Mouse (Mus musculus) embryonic facial prominence, embryonic 11.5 days (tissue): Measurements from ENCODE around the gene Wipf1. TPM values are rescaled to one million over a fixed set of nuclear protein-coding genes. Genes with fewer than 3 reads are reported as not detected.

Experiments used
- ATAC-seq: fragments of 200-750 bp; cut with Nextera tagmentation; replicated peaks from 2 replicates; pipeline ENCODE4 v1.8.0; 2017; ENCODE audit warnings: low read depth; ENCODE audit not compliant: insufficient number of reproducible peaks, low FRiP score, low TSS enrichment
- DNase-seq: peaks from one replicate; pipeline ENCODE4 v3.0.0-alpha.2; 2015; ENCODE audit warnings: low spot score
- H3K27ac ChIP-seq: fragments of 300-500 bp; sonication (generic); replicated peaks from 2 replicates; pipeline ENCODE4 v1.5.1; 2014; ENCODE audit warnings: mild to moderate bottlenecking, low read depth, low read length, control low read depth
- H3K27me3 ChIP-seq: fragments of 300-500 bp; sonication (generic); 2 replicates; pipeline ENCODE4 v1.6.1; 2014; ENCODE audit warnings: mild to moderate bottlenecking, low read length, moderate library complexity, mixed read lengths; ENCODE audit not compliant: control insufficient read depth, insufficient read depth
- H3K36me3 ChIP-seq: fragments of 300-500 bp; sonication (generic); replicated peaks from 2 replicates; pipeline ENCODE4 v1.6.1; 2014; ENCODE audit warnings: low read depth, mild to moderate bottlenecking, low read length, moderate library complexity, mixed read lengths; ENCODE audit not compliant: control insufficient read depth, insufficient read depth
- H3K4me1 ChIP-seq: fragments of 300-500 bp; sonication (generic); 2 replicates; pipeline ENCODE4 v1.6.1; 2014; ENCODE audit warnings: low read length, mixed read lengths; ENCODE audit not compliant: control insufficient read depth, insufficient read depth
- H3K4me2 ChIP-seq: fragments of 300-500 bp; sonication (generic); 2 replicates; pipeline ENCODE4 v1.6.1; 2014; ENCODE audit warnings: low read depth, mild to moderate bottlenecking, control low read depth, low read length, moderate library complexity
- H3K4me3 ChIP-seq: fragments of 300-500 bp; sonication (generic); 2 replicates; pipeline ENCODE4 v1.5.1; 2014; ENCODE audit warnings: low read depth, low read length, control low read depth
- H3K9ac ChIP-seq: fragments of 300-500 bp; sonication (generic); replicated peaks from 2 replicates; pipeline ENCODE4 v1.6.1; 2014; ENCODE audit warnings: mild to moderate bottlenecking, control low read depth, low read length
- H3K9me3 ChIP-seq: fragments of 300-500 bp; sonication (generic); replicated peaks from 2 replicates; pipeline ENCODE4 v1.6.1; 2016; ENCODE audit warnings: mild to moderate bottlenecking, low read length, inconsistent platforms, mixed read lengths; ENCODE audit not compliant: control insufficient read depth
- WGBS: fragments of 180-500 bp; shearing (Covaris S2); extraction: QIAGEN DNeasy Blood & Tissue Kit; methylation state at CpG from one replicate; pipeline ENCODE4 v1.1.7; 2014; 5-methylcytosine and 5-hydroxymethylcytosine counted together
- polyA plus RNA-seq: library from polyadenylated mRNA; unstranded; fragments of >200 nt; fragmentation: Nextera tagmentation; extraction: Ambion mirVana; gene quantifications from 2 replicates; pipeline ENCODE4 v1.2.1, GENCODE M21; 2014

Wipf1 gene
- polyA plus RNA-seq, 1 experiment from 2014 or later = 17.5 TPM

DNA sequence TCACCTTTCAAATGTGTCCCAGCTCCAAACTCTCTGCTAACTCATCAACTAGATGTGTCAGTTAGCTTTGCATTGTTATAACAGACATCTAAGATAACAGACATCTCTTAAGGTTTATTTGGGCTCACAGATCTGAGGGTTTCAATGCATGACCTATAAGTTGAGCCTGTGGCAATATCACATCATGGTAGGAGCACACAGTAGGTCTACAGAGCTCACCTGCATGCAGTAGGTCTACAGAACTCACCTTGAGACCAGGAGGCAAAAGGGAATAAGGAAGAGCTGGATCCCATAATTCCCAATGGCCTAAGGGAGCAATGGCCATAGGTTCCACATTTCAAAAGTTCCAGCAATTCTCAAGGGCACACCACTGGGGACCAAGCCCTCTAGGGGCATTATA is 31.2 kb downstream of the Wipf1 start:
- Histone ChIP-seq H3K4me1 (no peaks in the 10 kb centered on the region; the same call in 1 of the 2 replicates), H3K9ac (no peak overlapping the region), H3K9me3 (no peaks in the 10 kb centered on the region), H3K4me3 (no peak overlapping the region), H3K4me2 (no peak overlapping the region), H3K27ac (no peak overlapping the region), H3K36me3 (no peaks in the 10 kb centered on the region), H3K27me3 (no peaks in the 10 kb centered on the region)
- DNase-seq (no peak), ATAC-seq (no peak)

DNA sequence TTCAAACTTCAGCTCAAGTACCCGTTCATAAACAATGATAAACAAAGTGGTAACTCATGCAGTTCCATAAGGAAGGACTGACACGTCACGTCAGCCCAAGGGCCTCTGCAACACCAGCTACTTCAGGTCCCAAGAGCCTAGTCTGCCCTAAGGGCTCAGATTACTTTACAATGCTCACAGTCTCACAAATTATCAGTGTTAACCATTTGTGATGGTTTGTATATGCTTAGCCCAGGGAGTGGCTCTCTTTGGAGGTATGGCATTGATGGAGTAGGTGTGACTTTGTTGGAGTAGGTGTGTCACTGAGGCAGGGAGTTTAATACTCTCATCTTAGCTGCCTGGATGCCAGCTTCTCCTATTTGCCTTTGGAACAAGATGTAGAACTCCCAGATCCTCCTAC is 32.0 kb downstream of the Wipf1 start:
- ATAC-seq (no peak), DNase-seq (no peak)
- H3K27ac ChIP-seq = no peak overlapping the region
- no peak overlapping the region for H3K9ac ChIP-seq
- no peaks in the 10 kb centered on the region for H3K27me3 ChIP-seq
- H3K9me3 ChIP-seq = no peaks in the 10 kb centered on the region
- H3K36me3 ChIP-seq = no peaks in the 10 kb centered on the region
- 49% methylated on average over 3 of the region's 3 CpGs for whole genome bisulfite sequencing
- no peak overlapping the region for H3K4me3 ChIP-seq
- no peaks in the 10 kb centered on the region; the same call in 1 of the 2 replicates for H3K4me1 ChIP-seq
- H3K4me2 ChIP-seq = no peak overlapping the region

DNA sequence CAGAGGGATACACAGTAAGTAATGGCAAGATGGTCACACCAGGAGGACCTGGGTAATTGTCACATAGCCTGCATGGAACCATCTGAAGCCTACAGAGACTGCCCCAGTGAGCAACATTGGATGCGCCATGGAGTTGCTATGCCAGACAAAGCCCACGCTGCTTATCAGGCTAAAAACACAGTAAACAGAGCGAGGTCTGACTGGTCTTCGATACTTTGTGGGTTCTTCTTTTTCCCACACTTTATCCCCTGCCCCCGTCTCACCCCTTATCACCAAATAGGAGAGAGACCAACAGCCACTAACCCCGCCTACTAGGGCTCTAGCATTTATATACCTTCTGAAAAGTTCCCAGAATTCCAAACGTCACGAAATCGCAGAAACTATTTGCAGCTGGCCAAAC is 32.6 kb downstream of the Wipf1 start:
- Histone ChIP-seq H3K4me3 (no peak overlapping the region), H3K27ac (no peak overlapping the region), H3K9ac (no peak overlapping the region), H3K4me2 (no peak overlapping the region), H3K27me3 (no peaks in the 10 kb centered on the region), H3K9me3 (no peaks in the 10 kb centered on the region), H3K36me3 (no peaks in the 10 kb centered on the region), H3K4me1 (no peaks in the 10 kb centered on the region; the same call in 1 of the 2 replicates)
- DNase-seq (no peak), ATAC-seq (no peak)
- WGBS = 87% methylated on average over 9 of the region's 9 CpGs

DNA sequence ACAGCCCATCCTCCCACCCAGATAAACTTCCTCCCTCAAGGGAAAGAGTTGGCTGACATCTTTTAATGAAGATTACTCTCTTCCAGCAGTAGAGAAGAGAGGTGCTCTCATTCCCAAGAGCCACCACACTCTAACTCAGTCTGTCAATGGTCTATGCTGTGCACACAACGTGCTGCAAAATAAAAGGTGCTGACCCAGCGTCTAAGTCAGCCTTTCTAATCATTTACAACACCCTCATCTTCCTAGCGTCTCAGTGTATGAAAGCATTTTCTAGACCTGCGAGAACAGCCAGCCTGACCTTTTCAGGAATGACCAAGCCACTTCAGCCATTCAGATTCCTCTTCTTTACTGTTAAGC is 33.2 kb downstream of the Wipf1 start:
- Histone ChIP-seq H3K27ac (peak overlapping the region; percentile 31; the same call in 1 of the 2 replicates), H3K9me3 (no peaks in the 10 kb centered on the region), H3K4me1 (no peaks in the 10 kb centered on the region; the same call in 1 of the 2 replicates), H3K9ac (no peak overlapping the region), H3K36me3 (no peaks in the 10 kb centered on the region), H3K4me3 (no peak overlapping the region), H3K27me3 (no peaks in the 10 kb centered on the region), H3K4me2 (no peak overlapping the region)
- no peak for DNase-seq
- WGBS = 59% methylated on average over 4 of the region's 4 CpGs
- no peak for ATAC-seq

DNA sequence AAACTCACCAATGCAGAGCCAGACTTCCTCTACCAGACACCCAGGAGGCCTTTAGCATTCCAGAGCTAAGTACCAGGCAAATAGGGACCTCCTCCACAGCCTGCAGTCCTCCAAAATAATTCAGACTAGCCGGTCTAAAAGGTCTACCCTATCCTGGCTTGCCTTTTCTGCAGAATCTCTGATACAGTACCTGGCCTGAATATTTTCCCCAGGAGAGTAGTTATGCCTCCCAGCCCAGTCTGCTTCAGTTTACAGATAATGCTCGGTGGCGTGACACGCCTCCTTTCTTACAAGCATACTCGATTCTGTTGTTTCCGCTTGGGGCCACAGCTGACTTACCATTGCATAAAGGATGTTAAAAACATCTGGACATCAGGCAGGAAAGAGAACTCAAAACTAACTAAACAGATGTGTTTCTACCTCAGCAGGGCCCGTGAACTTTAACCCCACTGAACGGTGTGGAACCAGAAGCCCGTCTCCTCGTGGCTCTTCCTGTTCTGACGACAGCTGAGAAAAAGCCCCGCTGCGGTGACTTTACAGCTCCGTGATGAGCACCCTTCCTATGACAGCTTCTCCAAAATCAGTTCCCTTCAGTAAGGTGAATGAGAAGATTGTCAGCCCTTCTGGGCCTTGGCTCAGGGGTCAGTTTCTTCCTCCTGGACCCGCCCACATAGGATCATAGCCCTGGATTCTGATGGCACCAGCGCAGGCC is 33.8 kb downstream of the Wipf1 start:
- 27% methylated on average over 16 of the region's 16 CpGs for WGBS
- H3K27ac ChIP-seq = peak overlapping the region; percentile 31; the same call in 1 of the 2 replicates
- no peaks in the 10 kb centered on the region for H3K36me3 ChIP-seq
- no peak overlapping the region for H3K4me2 ChIP-seq
- DNase-seq = peak; percentile 72
- H3K9ac ChIP-seq = no peak overlapping the region
- no peaks in the 10 kb centered on the region for H3K9me3 ChIP-seq
- ATAC-seq = peak; percentile 65
- H3K4me1 ChIP-seq = no peaks in the 10 kb centered on the region; the same call in 1 of the 2 replicates
- no peaks in the 10 kb centered on the region for H3K27me3 ChIP-seq
- H3K4me3 ChIP-seq = no peak overlapping the region

GRCm38 (mm10) chr2:73493517-73493916 is 36.0 kb downstream of the Wipf1 start:
- Histone ChIP-seq H3K27ac (no peak overlapping the region), H3K9ac (no peak overlapping the region), H3K4me3 (no peak overlapping the region), H3K4me1 (no peaks in the 10 kb centered on the region; the same call in 1 of the 2 replicates), H3K36me3 (no peaks in the 10 kb centered on the region), H3K27me3 (no peaks in the 10 kb centered on the region), H3K4me2 (no peak overlapping the region), H3K9me3 (no peaks in the 10 kb centered on the region)
- DNase-seq (no peak), ATAC-seq (no peak)
- WGBS = 57% methylated on average over 3 of the region's 3 CpGs

- no peaks in the 10 kb centered on the region for H3K9me3 ChIP-seq
- no peak for DNase-seq
- peaks cover under 1% of the 10 kb centered on the region; the same call in 1 of the 2 replicates for H3K4me1 ChIP-seq
- no peak overlapping the region for H3K4me3 ChIP-seq
- WGBS = 58% methylated on average over 9 of the region's 9 CpGs
- ATAC-seq = no peak
- H3K36me3 ChIP-seq = no peaks in the 10 kb centered on the region
- no peak overlapping the region for H3K9ac ChIP-seq
- no peaks in the 10 kb centered on the region for H3K27me3 ChIP-seq
- H3K4me2 ChIP-seq = no peak overlapping the region
- H3K27ac ChIP-seq = no peak overlapping the region
These were observed 37.9 kb downstream of the Wipf1 start for GRCm38 (mm10) chr2:73491442-73492241.

GRCm38 (mm10) chr2:73490466-73490865 is 39.1 kb downstream of the Wipf1 start:
- H3K9me3 ChIP-seq = no peaks in the 10 kb centered on the region
- no peak overlapping the region for H3K9ac ChIP-seq
- no peak overlapping the region for H3K27ac ChIP-seq
- 82% methylated on average over 1 of the region's 1 CpGs for WGBS
- H3K4me3 ChIP-seq = no peak overlapping the region
- peaks cover 5% of the 10 kb centered on the region for H3K4me1 ChIP-seq
- ATAC-seq = no peak
- H3K4me2 ChIP-seq = no peak overlapping the region
- DNase-seq = no peak
- H3K36me3 ChIP-seq = no peaks in the 10 kb centered on the region
- H3K27me3 ChIP-seq = no peaks in the 10 kb centered on the region
